Comparison of ENCODE assay signal across 8 mouse cellular contexts in the genomic region with DNA sequence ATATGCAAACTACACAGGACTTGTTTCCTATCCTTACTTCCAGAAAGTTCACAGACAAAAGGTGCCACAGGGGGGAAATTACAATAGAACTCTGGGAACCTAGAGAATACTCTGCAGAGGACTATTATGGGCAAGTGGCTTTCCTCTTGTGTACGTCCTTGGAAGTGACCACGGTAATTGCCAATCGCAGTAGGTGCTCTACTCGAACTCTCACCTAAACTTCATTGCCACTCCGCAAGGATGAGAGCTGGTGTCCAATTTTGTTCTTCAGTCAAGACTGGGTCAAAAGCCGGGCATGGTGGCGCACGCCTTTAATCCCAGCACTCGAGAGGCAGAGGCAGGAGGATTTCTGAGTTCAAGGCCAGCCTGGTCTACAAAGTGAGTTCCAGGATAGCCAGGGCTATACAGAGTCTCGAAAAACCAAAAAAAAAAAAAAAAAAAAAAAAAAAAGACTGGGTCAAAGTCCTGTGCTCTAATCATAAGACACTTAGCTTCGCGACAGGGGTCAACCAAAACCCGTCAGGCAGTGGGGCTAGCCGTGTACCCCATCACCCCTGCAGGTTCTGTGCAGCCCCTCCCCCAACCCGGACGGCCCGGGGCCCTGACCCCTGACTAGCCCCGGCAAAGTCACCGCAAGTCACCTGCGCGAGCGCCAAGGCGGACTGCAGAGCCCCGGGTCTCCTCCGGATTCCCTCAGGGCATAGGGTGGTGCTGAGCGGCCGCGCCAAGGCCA. TPM values are rescaled to one million over a fixed set of nuclear protein-coding genes. Genes with fewer than 3 reads are reported as not detected.
DNase-seq lines count a peak whose midpoint lies in the region; ATAC-seq and TF ChIP-seq lines count a peak whose summit lies in the region.
"Not testable (repeated sequence)": the region's sequence is repeated elsewhere in the genome, so short reads cannot be mapped to it uniquely, and the experiment has no call there.

No protein-coding gene starts in this region.

- peaks cover 27% of the 10 kb centered on the region for H3K36me3 ChIP-seq in C2C12 (ENCODE audit: control insufficient read depth, insufficient read depth)
- H3K36me3 ChIP-seq in embryonic facial prominence, embryonic 15.5 days = peaks cover 21% of the 10 kb centered on the region
- peaks cover 24% of the 10 kb centered on the region for H3K36me3 ChIP-seq in heart, embryonic 12.5 days
- peaks cover 24% of the 10 kb centered on the region for H3K36me3 ChIP-seq in liver, embryonic 15.5 days (replicated peaks)
- H3K36me3 ChIP-seq in midbrain, embryonic 15.5 days (replicated peaks); splenic B cell, adult 2 months (ENCODE audit: control insufficient read depth, insufficient read depth, low read length, poor library complexity, severe bottlenecking): not testable (repeated sequence)

- peak overlapping the region; percentile 68 for H3K4me3 ChIP-seq in C2C12 (ENCODE audit: insufficient read depth, poor library complexity, severe bottlenecking)
- H3K4me3 ChIP-seq in bone marrow macrophage, adult 2 months (ENCODE audit: insufficient read depth, low read length) = peak overlapping the region; percentile 70
- peak overlapping the region; percentile 70 for H3K4me3 ChIP-seq in embryonic facial prominence, embryonic 15.5 days (replicated peaks)
- H3K4me3 ChIP-seq in heart, embryonic 12.5 days = peak overlapping the region; percentile 93
- H3K4me3 ChIP-seq in liver, embryonic 15.5 days (replicated peaks) = peak overlapping the region; percentile 76
- H3K4me3 ChIP-seq in midbrain, embryonic 15.5 days = peak overlapping the region; percentile 71

- H3K9ac ChIP-seq in embryonic facial prominence, embryonic 15.5 days = peak overlapping the region; percentile 81
- H3K9ac ChIP-seq in heart, embryonic 12.5 days = peak overlapping the region; percentile 95
- H3K9ac ChIP-seq in liver, embryonic 15.5 days = peak overlapping the region; percentile 85
- H3K9ac ChIP-seq in midbrain, embryonic 15.5 days = peak overlapping the region; percentile 81

- peak overlapping the region; percentile 37 for H3K27ac ChIP-seq in bone marrow macrophage, adult 2 months (ENCODE audit: insufficient read depth, low read depth, low read length)
- H3K27ac ChIP-seq in embryonic facial prominence, embryonic 15.5 days (replicated peaks); liver, embryonic 15.5 days (replicated peaks): not testable (repeated sequence)
- H3K27ac ChIP-seq in heart, embryonic 12.5 days (ENCODE audit: poor library complexity, severe bottlenecking) = peak overlapping the region; percentile 70; the same call in 1 of the 2 replicates
- H3K27ac ChIP-seq in midbrain, embryonic 15.5 days = peak overlapping the region; percentile 81

- not testable (repeated sequence) for H3K4me1 ChIP-seq in bone marrow macrophage, adult 2 months (ENCODE audit: control insufficient read depth, insufficient read depth, low read length)
- H3K4me1 ChIP-seq in embryonic facial prominence, embryonic 15.5 days = peaks cover 19% of the 10 kb centered on the region
- H3K4me1 ChIP-seq in heart, embryonic 12.5 days (replicated peaks) = peaks cover 16% of the 10 kb centered on the region
- H3K4me1 ChIP-seq in liver, embryonic 15.5 days (replicated peaks) = peaks cover 30% of the 10 kb centered on the region
- H3K4me1 ChIP-seq in midbrain, embryonic 15.5 days = peaks cover 19% of the 10 kb centered on the region

- peaks cover 38% of the 10 kb centered on the region for H3K79me3 ChIP-seq in C2C12 (ENCODE audit: low read depth)

- peak; percentile 37 for DNase-seq in kidney, adult 9 months
- peak; percentile 33 for DNase-seq in splenic B cell, adult 2 months (ENCODE audit: low read depth, low spot score)

- TF ChIP-seq POLR2A in bone marrow macrophage, adult 2 months (IDR thresholded peaks at IDR 0.05; ENCODE audit: borderline replicate concordance, low read depth, low read length) = not testable (repeated sequence)

- H3K27me3 ChIP-seq in C2C12 (ENCODE audit: control insufficient read depth, insufficient read depth, insufficient read length); embryonic facial prominence, embryonic 15.5 days; heart, embryonic 12.5 days (replicated peaks); liver, embryonic 15.5 days; midbrain, embryonic 15.5 days (replicated peaks); splenic B cell, adult 2 months (ENCODE audit: control insufficient read depth, insufficient read depth, low read length, poor library complexity, severe bottlenecking): not testable (repeated sequence)

- peak overlapping the region; percentile 81 for H3K4me2 ChIP-seq in embryonic facial prominence, embryonic 15.5 days (replicated peaks)
- H3K4me2 ChIP-seq in heart, embryonic 12.5 days = peak overlapping the region; percentile 96
- peak overlapping the region; percentile 82 for H3K4me2 ChIP-seq in liver, embryonic 15.5 days
- H3K4me2 ChIP-seq in midbrain, embryonic 15.5 days = peak overlapping the region; percentile 79

- H3K79me2 ChIP-seq in C2C12 (ENCODE audit: control insufficient read depth, insufficient read depth) = peaks cover 48% of the 10 kb centered on the region

- H3K9me3 ChIP-seq in embryonic facial prominence, embryonic 15.5 days (replicated peaks); heart, embryonic 12.5 days (replicated peaks); liver, embryonic 15.5 days (replicated peaks); midbrain, embryonic 15.5 days: not testable (repeated sequence)

- WGBS in embryonic facial prominence, embryonic 15.5 days = 6% methylated on average over 25 of the region's 28 CpGs
- 5% methylated on average over 26 of the region's 28 CpGs for WGBS in heart, embryonic 12.5 days
- WGBS in liver, embryonic 15.5 days (ENCODE audit: insufficient replicate concordance) = 2% methylated on average over 28 of the region's 28 CpGs
- 7% methylated on average over 28 of the region's 28 CpGs for WGBS in midbrain, embryonic 15.5 days

- ATAC-seq in embryonic facial prominence, embryonic 15.5 days (ENCODE audit: insufficient number of reproducible peaks, low FRiP score, low TSS enrichment, low read depth) = peak; percentile 74
- ATAC-seq in heart, embryonic 12.5 days (ENCODE audit: insufficient number of reproducible peaks, low FRiP score) = peak; percentile 65
- ATAC-seq in liver, embryonic 15.5 days (ENCODE audit: insufficient read depth) = peak; percentile 70
- peak; percentile 83 for ATAC-seq in midbrain, embryonic 15.5 days (replicated peaks)

- not testable (repeated sequence) for TF ChIP-seq CTCF in C2C12 (IDR thresholded peaks at IDR 0.05; ENCODE audit: control insufficient read depth, insufficient read depth, insufficient read length); bone marrow macrophage, adult 2 months (IDR thresholded peaks at IDR 0.05; ENCODE audit: low read depth, low read length)

- H3ac ChIP-seq in C2C12 (ENCODE audit: control insufficient read depth, insufficient read length, low read depth) = peak overlapping the region; percentile 80

RNA-seq across cellular contexts. Expression of gene Ndufab1, which starts 0.5 kb away (rescaled TPM):
- 813 TPM for polyA plus RNA-seq in C2C12 (2012; fragmentation: generic; extraction: Trizol)
- 96.8 and 102 TPM in 2 replicates for polyA plus RNA-seq in bone marrow macrophage, adult 2 months (2012; ENCODE audit: insufficient read depth, insufficient read length, missing spikeins)
- polyA plus RNA-seq in embryonic facial prominence, embryonic 15.5 days (2015; fragmentation: Nextera tagmentation; extraction: Ambion mirVana) = 559 TPM in 2 replicates
- polyA plus RNA-seq in heart, embryonic 12.5 days (2016; fragmentation: Nextera tagmentation; extraction: Ambion mirVana) = 1,263 and 1,284 TPM in 2 replicates
- 383 and 425 TPM in 2 replicates for polyA plus RNA-seq in liver, embryonic 15.5 days (2015; fragmentation: Nextera tagmentation; extraction: Ambion mirVana)
- polyA plus RNA-seq in midbrain, embryonic 15.5 days (2015; fragmentation: Nextera tagmentation; extraction: Ambion mirVana) = 588 and 603 TPM in 2 replicates

RNA-seq across cellular contexts. Expression of gene Palb2, which starts 31.6 kb away (rescaled TPM):
- 2.8 TPM for polyA plus RNA-seq in C2C12 (2012; fragmentation: generic; extraction: Trizol)
- polyA plus RNA-seq in bone marrow macrophage, adult 2 months (2012; ENCODE audit: insufficient read depth, insufficient read length, missing spikeins) = 12.2 and 12.5 TPM in 2 replicates
- polyA plus RNA-seq in embryonic facial prominence, embryonic 15.5 days (2015; fragmentation: Nextera tagmentation; extraction: Ambion mirVana) = 9.2 and 12.4 TPM in 2 replicates
- polyA plus RNA-seq in heart, embryonic 12.5 days (2016; fragmentation: Nextera tagmentation; extraction: Ambion mirVana) = 13.2 and 14.1 TPM in 2 replicates
- polyA plus RNA-seq in liver, embryonic 15.5 days (2015; fragmentation: Nextera tagmentation; extraction: Ambion mirVana) = 10.2 and 11.9 TPM in 2 replicates
- polyA plus RNA-seq in midbrain, embryonic 15.5 days (2015; fragmentation: Nextera tagmentation; extraction: Ambion mirVana) = 4.9 and 5.0 TPM in 2 replicates

RNA-seq across cellular contexts. Expression of gene Dctn5, which starts 31.7 kb away (rescaled TPM):
- 59.1 TPM for polyA plus RNA-seq in C2C12 (2012; fragmentation: generic; extraction: Trizol)
- polyA plus RNA-seq in bone marrow macrophage, adult 2 months (2012; ENCODE audit: insufficient read depth, insufficient read length, missing spikeins) = 118 and 129 TPM in 2 replicates
- polyA plus RNA-seq in embryonic facial prominence, embryonic 15.5 days (2015; fragmentation: Nextera tagmentation; extraction: Ambion mirVana) = 118 and 126 TPM in 2 replicates
- polyA plus RNA-seq in heart, embryonic 12.5 days (2016; fragmentation: Nextera tagmentation; extraction: Ambion mirVana) = 70.1 and 73.9 TPM in 2 replicates
- 45.5 and 47.0 TPM in 2 replicates for polyA plus RNA-seq in liver, embryonic 15.5 days (2015; fragmentation: Nextera tagmentation; extraction: Ambion mirVana)
- 166 and 173 TPM in 2 replicates for polyA plus RNA-seq in midbrain, embryonic 15.5 days (2015; fragmentation: Nextera tagmentation; extraction: Ambion mirVana)

RNA-seq across cellular contexts. Expression of gene Ears2, which starts 34.1 kb away (rescaled TPM):
- 11.0 TPM for polyA plus RNA-seq in C2C12 (2012; fragmentation: generic; extraction: Trizol)
- 1.5 and 2.1 TPM in 2 replicates for polyA plus RNA-seq in bone marrow macrophage, adult 2 months (2012; ENCODE audit: insufficient read depth, insufficient read length, missing spikeins)
- polyA plus RNA-seq in embryonic facial prominence, embryonic 15.5 days (2015; fragmentation: Nextera tagmentation; extraction: Ambion mirVana) = 15.2 and 16.1 TPM in 2 replicates
- 24.7 and 25.0 TPM in 2 replicates for polyA plus RNA-seq in heart, embryonic 12.5 days (2016; fragmentation: Nextera tagmentation; extraction: Ambion mirVana)
- 7.0 and 8.9 TPM in 2 replicates for polyA plus RNA-seq in liver, embryonic 15.5 days (2015; fragmentation: Nextera tagmentation; extraction: Ambion mirVana)
- 9.2 and 10.7 TPM in 2 replicates for polyA plus RNA-seq in midbrain, embryonic 15.5 days (2015; fragmentation: Nextera tagmentation; extraction: Ambion mirVana)

RNA-seq across cellular contexts. Expression of gene Ubfd1, which starts 34.2 kb away (rescaled TPM):
- polyA plus RNA-seq in C2C12 (2012; fragmentation: generic; extraction: Trizol) = 28.4 TPM
- 27.9 and 29.7 TPM in 2 replicates for polyA plus RNA-seq in bone marrow macrophage, adult 2 months (2012; ENCODE audit: insufficient read depth, insufficient read length, missing spikeins)
- 61.6 and 63.0 TPM in 2 replicates for polyA plus RNA-seq in embryonic facial prominence, embryonic 15.5 days (2015; fragmentation: Nextera tagmentation; extraction: Ambion mirVana)
- polyA plus RNA-seq in heart, embryonic 12.5 days (2016; fragmentation: Nextera tagmentation; extraction: Ambion mirVana) = 73.5 and 75.0 TPM in 2 replicates
- polyA plus RNA-seq in liver, embryonic 15.5 days (2015; fragmentation: Nextera tagmentation; extraction: Ambion mirVana) = 15.6 and 16.2 TPM in 2 replicates
- 81.4 and 85.3 TPM in 2 replicates for polyA plus RNA-seq in midbrain, embryonic 15.5 days (2015; fragmentation: Nextera tagmentation; extraction: Ambion mirVana)
